Mouse (Mus musculus): ENCODE measurements around the gene Fbxw21.

GRCm38 (mm10) chr9:109120956-109121355, 40.9 kb downstream of the Fbxw21 start:
- no peak for TF ChIP-seq MAFK (IDR thresholded peaks at IDR 0.05; ENCODE audit: insufficient replicate concordance, low read length)
- no peak for TF ChIP-seq KAT2A (IDR thresholded peaks at IDR 0.05; ENCODE audit: insufficient replicate concordance, low read length)
- no peak for TF ChIP-seq UBTF (IDR thresholded peaks at IDR 0.05; ENCODE audit: low read depth, low read length)
- TF ChIP-seq CTCF (conservative IDR thresholded peaks at IDR 0.05 in 1 of 2, IDR thresholded peaks at IDR 0.05 in 1 of 2; ENCODE audit: low read depth in 2 of 2, low read length in 2 of 2) = no peak
- TF ChIP-seq MYC (IDR thresholded peaks at IDR 0.05; ENCODE audit: low read depth, low read length) = no peak
- no peak for TF ChIP-seq JUND (conservative IDR thresholded peaks at IDR 0.05; ENCODE audit: low read depth, low read length)
- TF ChIP-seq ZNF384 (IDR thresholded peaks at IDR 0.05; ENCODE audit: low read depth, low read length) = no peak
- no peak for TF ChIP-seq RAD21 (IDR thresholded peaks at IDR 0.05; ENCODE audit: low read depth, low read length)

All from CH12.LX (cell line).